Mouse (Mus musculus) thymus, adult 2 months (tissue): Measurements from ENCODE around the gene Zfp503. TPM values are rescaled to one million over a fixed set of nuclear protein-coding genes. Genes with fewer than 3 reads are reported as not detected.
A peak's percentile ranks its signal among the peaks of the same experiment; 100 is the strongest.

Source experiments
- DNase-seq: peaks from one replicate; pipeline ENCODE4 v3.0.0; 2021
- H3K27ac ChIP-seq: fragments of 200-500 bp; 2 replicates; pipeline ENCODE4 v1.5.1; 2012; ENCODE audit warnings: low read length, control low read depth; ENCODE audit not compliant: control insufficient read depth, insufficient read depth
- H3K27me3 ChIP-seq: fragments of 200-500 bp; 2 replicates; pipeline ENCODE4 v1.6.1; 2012; ENCODE audit warnings: mild to moderate bottlenecking, low read length, moderate library complexity, mixed read lengths; ENCODE audit not compliant: control insufficient read depth, insufficient read depth
- H3K36me3 ChIP-seq: fragments of 200-500 bp; 2 replicates; pipeline ENCODE4 v1.6.1; 2012; ENCODE audit warnings: mild to moderate bottlenecking, low read length, moderate library complexity; ENCODE audit not compliant: control insufficient read depth, insufficient read depth
- H3K4me1 ChIP-seq: fragments of 200-500 bp; replicated peaks from 2 replicates; pipeline ENCODE4 v1.6.1; 2012; ENCODE audit warnings: low read length; ENCODE audit not compliant: control insufficient read depth, insufficient read depth
- H3K4me3 ChIP-seq: fragments of 200-500 bp; 2 replicates; pipeline ENCODE4 v1.5.1; 2012; ENCODE audit warnings: mild to moderate bottlenecking, low read length, control low read depth, moderate library complexity; ENCODE audit not compliant: control insufficient read depth, insufficient read depth
- CTCF ChIP-seq: fragments of 200-500 bp; IDR thresholded peaks from 2 replicates; pipeline ENCODE4 v1.5.1; 2012; ENCODE audit warnings: mild to moderate bottlenecking, control low read depth, low read length, moderate library complexity, borderline replicate concordance; ENCODE audit not compliant: control insufficient read depth, poor library complexity, insufficient read depth; ENCODE audit errors: extremely low read depth
- POLR2A ChIP-seq: fragments of 200-500 bp; IDR thresholded peaks from 2 replicates; pipeline ENCODE4 v1.6.1; 2012; ENCODE audit warnings: mild to moderate bottlenecking, low read length, control low read depth, moderate library complexity; ENCODE audit not compliant: control insufficient read depth, poor library complexity, insufficient read depth; ENCODE audit errors: extremely low read depth
- WGBS: fragments of 180-500 bp; shearing (Covaris S2); methylation state at CpG from one replicate; pipeline ENCODE4 v1.1.7; 2018; 5-methylcytosine and 5-hydroxymethylcytosine counted together
- polyA plus RNA-seq: library from polyadenylated mRNA; depleted of rRNA; stranded (reverse); fragments of >200 nt; gene quantifications from 2 replicates; pipeline ENCODE4 v1.2.3, GENCODE M21; 2012

Gene Zfp503
- polyA plus RNA-seq, 1 experiment: 8.4 TPM

DNA sequence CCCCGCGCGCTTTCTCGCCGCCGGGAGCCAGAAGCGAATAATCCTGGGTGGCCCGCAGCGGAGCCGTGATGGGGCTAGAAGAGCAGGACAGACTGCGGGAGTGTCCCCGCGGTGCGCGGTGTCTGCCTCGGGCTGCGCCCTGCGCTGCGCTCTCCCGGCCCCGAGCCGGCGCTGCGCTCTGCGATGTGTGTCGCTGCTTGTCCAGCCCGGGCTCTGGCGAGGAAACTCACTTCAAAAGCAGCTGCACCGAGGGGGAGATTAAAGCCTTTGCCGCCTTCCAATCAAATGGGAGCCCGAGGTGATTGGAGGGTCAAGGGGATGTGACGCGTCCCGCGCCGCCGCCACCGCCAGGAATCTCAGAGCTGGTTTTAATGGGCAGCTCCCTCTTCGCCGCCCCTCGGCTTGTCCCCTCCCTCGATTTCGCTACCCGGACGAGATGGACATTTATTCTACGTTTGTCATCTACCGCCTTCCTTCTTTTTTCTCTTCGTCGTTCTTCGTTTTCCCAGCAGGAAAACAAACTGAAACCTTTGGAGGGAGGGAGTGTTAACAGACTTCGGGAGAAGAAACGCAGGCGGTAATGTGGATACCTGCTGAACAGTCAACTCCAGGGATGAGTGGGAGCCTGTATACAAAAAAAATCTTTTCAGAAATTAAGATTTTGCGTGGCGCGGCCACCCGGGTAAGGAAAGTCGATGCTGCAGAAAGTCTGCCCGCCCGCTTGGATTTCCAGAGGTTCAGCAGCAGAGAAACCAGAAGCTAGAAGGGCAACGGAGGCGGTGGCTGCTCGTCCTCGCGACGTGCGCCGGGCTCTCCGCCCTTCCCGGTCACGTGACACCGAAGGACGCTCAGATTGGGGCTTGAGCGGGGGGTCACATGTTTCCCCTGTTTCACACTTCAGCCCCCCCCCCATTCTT, 1.5 kb downstream of the Zfp503 start:
- no peak overlapping the region for H3K27ac ChIP-seq
- H3K27me3 ChIP-seq: peaks cover 37% of the 10 kb centered on the region
- H3K4me1 ChIP-seq: peaks cover 12% of the 10 kb centered on the region
- WGBS: under 1% methylated on average over 74 of the region's 74 CpGs
- peak overlapping the region; percentile 45 for H3K4me3 ChIP-seq
- peak; percentile 57 for DNase-seq
- no peak for TF ChIP-seq CTCF
- TF ChIP-seq POLR2A: no peak
- H3K36me3 ChIP-seq: no peaks in the 10 kb centered on the region

DNA sequence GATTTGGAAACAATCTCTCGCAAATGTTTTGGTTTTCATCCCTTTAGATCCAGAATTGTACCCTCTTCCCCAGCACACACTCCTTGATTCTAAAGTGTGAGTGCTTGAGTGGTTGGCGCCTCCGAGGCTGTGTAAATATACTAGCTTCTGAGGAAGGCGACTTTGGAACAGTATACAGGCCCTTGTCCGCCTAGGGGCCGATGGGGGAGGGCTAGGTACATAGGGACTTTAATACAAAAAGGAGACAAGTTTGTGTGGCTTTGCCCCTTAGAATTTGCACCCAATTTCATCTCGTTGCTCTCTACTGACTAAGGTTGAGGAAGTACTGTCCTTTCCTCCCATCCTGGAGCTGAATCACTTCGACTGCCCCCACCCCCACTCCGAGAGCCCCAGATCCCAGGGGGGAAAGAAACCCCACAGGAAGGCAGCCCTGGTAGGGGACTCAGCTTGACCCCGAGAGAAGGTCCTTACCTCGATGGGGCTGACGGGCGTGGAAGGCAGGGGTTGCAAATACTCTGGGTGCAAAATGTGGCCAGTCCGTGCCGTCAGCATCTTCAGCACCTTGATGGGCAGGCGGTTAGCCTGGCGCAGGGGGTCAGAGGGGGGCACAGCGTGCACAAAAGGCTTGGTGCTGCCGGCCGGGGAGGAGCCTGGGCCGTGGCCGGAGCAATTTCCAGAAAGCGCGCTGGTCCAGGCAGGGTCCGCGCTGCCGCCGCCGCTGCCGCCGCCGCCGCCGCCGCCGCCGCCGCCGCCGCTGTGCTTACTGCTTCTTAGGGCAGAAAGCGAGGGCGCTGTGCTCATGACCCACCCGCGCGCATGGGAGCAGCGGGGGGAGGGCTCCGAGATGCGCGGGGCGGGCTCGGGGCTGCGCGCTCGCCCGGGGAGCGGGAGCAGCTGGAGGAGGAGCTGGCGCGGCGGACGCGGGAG, 2.4 kb downstream of the Zfp503 start:
- WGBS: under 1% methylated on average over 60 of the region's 61 CpGs

DNA sequence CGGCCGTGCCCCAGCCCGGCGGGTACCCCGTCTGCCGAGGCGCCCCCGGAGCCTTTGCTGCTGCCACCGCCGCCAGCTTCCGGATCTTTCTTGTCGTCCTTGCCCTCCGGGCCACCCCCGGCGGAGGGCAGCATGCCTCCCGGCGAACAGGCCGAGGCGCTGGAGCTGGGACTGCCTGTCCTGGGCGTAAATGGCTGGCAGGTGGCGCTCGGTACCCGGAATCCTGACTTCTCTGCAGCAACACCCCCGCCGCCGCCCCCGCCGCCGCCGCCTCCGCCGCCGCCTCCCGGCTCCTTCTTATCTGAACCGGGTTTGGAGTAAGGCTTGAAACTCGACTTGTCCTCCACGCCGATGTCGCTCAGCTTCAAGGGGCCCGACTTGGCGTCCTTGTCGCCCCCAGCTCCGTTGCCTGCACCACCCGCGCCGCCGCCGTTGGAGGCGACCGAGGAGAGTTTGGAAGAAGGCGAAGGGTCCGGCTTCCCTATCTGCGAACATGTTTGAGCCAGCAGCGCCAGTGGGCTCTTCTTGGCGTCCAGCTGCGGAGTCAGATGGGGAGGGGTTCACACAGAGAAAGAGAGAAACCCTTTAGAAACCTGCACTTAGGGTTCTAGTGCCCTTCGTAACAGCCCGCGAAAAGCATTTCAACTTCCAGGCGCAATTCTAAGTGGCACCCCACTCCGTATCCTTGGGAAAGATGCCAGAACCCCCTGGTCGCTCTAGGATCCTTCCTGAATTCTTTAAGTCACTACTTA, 3.2 kb downstream of the Zfp503 start:
- peak; percentile 80 for DNase-seq
- Histone ChIP-seq H3K27me3 (peaks cover 42% of the 10 kb centered on the region), H3K36me3 (no peaks in the 10 kb centered on the region), H3K27ac (no peak overlapping the region), H3K4me1 (peaks cover 14% of the 10 kb centered on the region), H3K4me3 (peak overlapping the region; percentile 33)
- TF ChIP-seq CTCF (no peak), POLR2A (no peak)
- 2% methylated on average over 62 of the region's 62 CpGs for WGBS

More for the DNA sequence above, 2.4 kb downstream of the Zfp503 start:
- Histone ChIP-seq H3K4me1 (peaks cover 12% of the 10 kb centered on the region), H3K4me3 (peak overlapping the region; percentile 45), H3K36me3 (no peaks in the 10 kb centered on the region), H3K27me3 (peaks cover 42% of the 10 kb centered on the region), H3K27ac (no peak overlapping the region)
- DNase-seq: peak; percentile 40
- TF ChIP-seq CTCF: no peak
- no peak for TF ChIP-seq POLR2A

DNA sequence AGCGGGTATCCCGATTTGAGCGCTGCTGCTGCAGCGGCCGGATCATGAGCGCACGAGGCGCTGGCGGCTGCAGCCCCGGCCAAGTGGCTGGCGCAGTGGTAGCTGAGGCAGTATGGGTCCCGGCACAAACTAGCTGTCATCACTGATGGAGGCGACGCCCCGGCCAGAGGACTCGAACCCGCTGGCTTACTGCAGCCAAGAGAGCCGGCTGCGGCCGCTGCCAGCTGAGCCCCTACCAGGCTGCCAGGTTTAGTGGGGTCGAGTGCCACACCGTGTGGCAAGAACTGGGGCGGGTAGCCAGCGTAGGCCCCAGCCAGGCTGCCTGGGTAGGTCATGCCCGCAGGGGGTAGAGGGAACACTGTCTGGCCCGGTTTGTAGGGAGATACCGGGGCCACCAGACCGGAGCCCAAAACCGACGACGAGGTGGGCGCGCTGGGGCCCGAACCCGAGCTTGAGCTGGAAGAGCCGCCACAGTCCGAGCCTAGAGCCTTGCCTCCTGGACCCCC, 3.9 kb downstream of the Zfp503 start:
- Histone ChIP-seq H3K27ac (no peak overlapping the region), H3K4me1 (peaks cover 14% of the 10 kb centered on the region), H3K4me3 (peak overlapping the region; percentile 33), H3K36me3 (no peaks in the 10 kb centered on the region), H3K27me3 (peaks cover 42% of the 10 kb centered on the region)
- DNase-seq: no peak
- WGBS: 21% methylated on average over 37 of the region's 37 CpGs
- TF ChIP-seq CTCF: no peak
- no peak for TF ChIP-seq POLR2A

DNA sequence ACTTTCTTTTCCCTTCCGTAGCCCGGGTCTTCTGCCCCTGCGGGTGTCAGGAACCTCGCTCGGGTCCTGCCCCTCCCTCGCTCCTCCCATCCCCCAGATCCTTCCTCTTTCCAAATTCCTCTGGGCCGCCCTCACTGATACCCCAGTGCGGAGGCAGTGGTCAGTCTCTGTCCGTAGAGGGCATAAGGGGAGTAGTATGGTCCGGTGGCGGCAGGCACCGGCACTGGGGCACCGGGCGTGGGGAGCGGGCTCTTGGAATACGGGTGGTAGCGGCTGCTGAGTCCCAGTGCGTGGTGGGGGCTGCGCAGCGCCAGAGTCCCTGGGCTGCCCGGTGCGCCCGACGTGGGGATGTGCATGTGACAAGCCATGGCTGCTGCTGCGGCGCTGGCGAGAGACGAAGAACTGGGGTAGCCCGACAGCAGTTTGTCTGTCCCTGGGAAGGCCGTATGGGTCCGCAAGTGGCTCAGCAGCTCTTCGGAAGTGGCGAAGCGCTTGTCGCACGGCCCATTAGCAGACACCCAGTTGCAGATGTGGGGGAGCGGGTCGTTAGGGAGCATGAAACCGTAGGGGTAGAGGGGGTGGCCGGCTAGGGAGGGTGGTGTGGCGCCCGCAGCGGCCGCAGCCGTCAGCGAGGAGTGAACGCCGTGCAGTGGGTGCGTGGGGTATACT, 4.5 kb downstream of the Zfp503 start:
- no peak overlapping the region for H3K27ac ChIP-seq
- TF ChIP-seq POLR2A (no peak), CTCF (no peak)
- peak overlapping the region; percentile 33 for H3K4me3 ChIP-seq
- 28% methylated on average over 49 of the region's 49 CpGs for WGBS
- peaks cover 14% of the 10 kb centered on the region for H3K4me1 ChIP-seq
- no peaks in the 10 kb centered on the region for H3K36me3 ChIP-seq
- peaks cover 42% of the 10 kb centered on the region for H3K27me3 ChIP-seq
- no peak for DNase-seq
